Mouse (Mus musculus): ENCODE data around the gene Lrig3. TPM values are rescaled to one million over a fixed set of nuclear protein-coding genes. Genes with fewer than 3 reads are reported as not detected.

Gene Lrig3
- total RNA-seq, 1 experiment: 33.5 TPM

GRCm38 (mm10) chr10:125996989-125997388 is 31.0 kb downstream of the Lrig3 start:
- H3K9me3 ChIP-seq (ENCODE audit: control insufficient read depth, insufficient read depth, low read depth, low read length): no peaks in the 10 kb centered on the region
- DNase-seq (ENCODE audit: low read depth, low spot score): no peak
- H3K27ac ChIP-seq (ENCODE audit: insufficient read depth, low read depth, low read length, poor library complexity, severe bottlenecking): no peak overlapping the region
- no peak overlapping the region for H3K4me3 ChIP-seq (ENCODE audit: insufficient read depth in 1 of 2, low read depth in 1 of 2, low read length in 2 of 2, poor library complexity in 1 of 2, severe bottlenecking in 1 of 2)
- peaks cover 18% of the 10 kb centered on the region for H3K36me3 ChIP-seq (ENCODE audit: control insufficient read depth, insufficient read depth, low read length, poor library complexity, severe bottlenecking)
- H3K4me1 ChIP-seq (ENCODE audit: control insufficient read depth in 2 of 2, insufficient read depth in 2 of 2, low read length in 2 of 2, poor library complexity in 1 of 2): no peaks in the 10 kb centered on the region; a peak in 1 of 4 replicates
- H3K9ac ChIP-seq (ENCODE audit: insufficient read depth, low read depth, low read length, poor library complexity, severe bottlenecking): no peak overlapping the region
- in situ Hi-C loops (cut with MboI; ENCODE audit: low sequenced_read_pairs in 2 of 2, unreplicated experiment in 2 of 2): no loop called here
- no peak for TF ChIP-seq ZC3H11A (IDR thresholded peaks at IDR 0.05; ENCODE audit: borderline replicate concordance, low read depth, low read length)

GRCm38 (mm10) chr10:125999561-125999960 is 33.6 kb downstream of the Lrig3 start:
- no peak for TF ChIP-seq CHD2 (IDR thresholded peaks at IDR 0.05; ENCODE audit: low read depth, low read length)
- H3K9me3 ChIP-seq (ENCODE audit: control insufficient read depth, insufficient read depth, low read depth, low read length): no peaks in the 10 kb centered on the region
- peaks cover 26% of the 10 kb centered on the region for H3K36me3 ChIP-seq (ENCODE audit: control insufficient read depth, insufficient read depth, low read length, poor library complexity, severe bottlenecking)
- H3K4me1 ChIP-seq (ENCODE audit: control insufficient read depth in 2 of 2, insufficient read depth in 2 of 2, low read length in 2 of 2, poor library complexity in 1 of 2): no peaks in the 10 kb centered on the region
- H3K27ac ChIP-seq (ENCODE audit: insufficient read depth, low read depth, low read length, poor library complexity, severe bottlenecking): no peak overlapping the region
- no peak for DNase-seq (ENCODE audit: low read depth, low spot score)
- H3K4me3 ChIP-seq (ENCODE audit: insufficient read depth in 1 of 2, low read depth in 1 of 2, low read length in 2 of 2, poor library complexity in 1 of 2, severe bottlenecking in 1 of 2): no peak overlapping the region
- no peak overlapping the region for H3K9ac ChIP-seq (ENCODE audit: insufficient read depth, low read depth, low read length, poor library complexity, severe bottlenecking)
- in situ Hi-C loops (cut with MboI; ENCODE audit: low sequenced_read_pairs in 2 of 2, unreplicated experiment in 2 of 2): no loop called here

GRCm38 (mm10) chr10:126000861-126001390 is 35.0 kb downstream of the Lrig3 start:
- no peak for DNase-seq (ENCODE audit: low read depth, low spot score)
- Histone ChIP-seq H3K36me3 (ENCODE audit: control insufficient read depth, insufficient read depth, low read length, poor library complexity, severe bottlenecking) (peaks cover 20% of the 10 kb centered on the region), H3K9me3 (ENCODE audit: control insufficient read depth, insufficient read depth, low read depth, low read length) (no peaks in the 10 kb centered on the region), H3K9ac (ENCODE audit: insufficient read depth, low read depth, low read length, poor library complexity, severe bottlenecking) (no peak overlapping the region), H3K27ac (ENCODE audit: insufficient read depth, low read depth, low read length, poor library complexity, severe bottlenecking) (no peak overlapping the region), H3K4me1 (ENCODE audit: control insufficient read depth in 2 of 2, insufficient read depth in 2 of 2, low read length in 2 of 2, poor library complexity in 1 of 2) (no peaks in the 10 kb centered on the region), H3K4me3 (ENCODE audit: insufficient read depth in 1 of 2, low read depth in 1 of 2, low read length in 2 of 2, poor library complexity in 1 of 2, severe bottlenecking in 1 of 2) (no peak overlapping the region)
- TF ChIP-seq CHD2 (IDR thresholded peaks at IDR 0.05; ENCODE audit: low read depth, low read length) (no peak), MAFK (IDR thresholded peaks at IDR 0.05; ENCODE audit: insufficient read depth, low read depth, low read length) (no peak), ZC3H11A (IDR thresholded peaks at IDR 0.05; ENCODE audit: borderline replicate concordance, low read depth, low read length) (no peak), HCFC1 (IDR thresholded peaks at IDR 0.05; ENCODE audit: borderline replicate concordance, insufficient read depth, low read length) (no peak), ZNF384 (IDR thresholded peaks at IDR 0.05; ENCODE audit: low read depth, low read length) (no peak)
- in situ Hi-C loops (cut with MboI; ENCODE audit: low sequenced_read_pairs in 2 of 2, unreplicated experiment in 2 of 2): no loop called here

- no peak for TF ChIP-seq ZC3H11A (IDR thresholded peaks at IDR 0.05; ENCODE audit: borderline replicate concordance, low read depth, low read length)
- TF ChIP-seq CHD2 (IDR thresholded peaks at IDR 0.05; ENCODE audit: low read depth, low read length): no peak
- no peak for TF ChIP-seq ZNF384 (IDR thresholded peaks at IDR 0.05; ENCODE audit: low read depth, low read length)
- TF ChIP-seq HCFC1 (IDR thresholded peaks at IDR 0.05; ENCODE audit: borderline replicate concordance, insufficient read depth, low read length): no peak
- TF ChIP-seq MAFK (IDR thresholded peaks at IDR 0.05; ENCODE audit: insufficient read depth, low read depth, low read length): no peak
- no peak for DNase-seq (ENCODE audit: low read depth, low spot score)
- H3K9ac ChIP-seq (ENCODE audit: insufficient read depth, low read depth, low read length, poor library complexity, severe bottlenecking): no peak overlapping the region
- peaks cover 28% of the 10 kb centered on the region for H3K36me3 ChIP-seq (ENCODE audit: control insufficient read depth, insufficient read depth, low read length, poor library complexity, severe bottlenecking)
- in situ Hi-C loops (cut with MboI; ENCODE audit: low sequenced_read_pairs in 2 of 2, unreplicated experiment in 2 of 2): no loop called here
- H3K4me3 ChIP-seq (ENCODE audit: insufficient read depth in 1 of 2, low read depth in 1 of 2, low read length in 2 of 2, poor library complexity in 1 of 2, severe bottlenecking in 1 of 2): no peak overlapping the region
- H3K9me3 ChIP-seq (ENCODE audit: control insufficient read depth, insufficient read depth, low read depth, low read length): no peaks in the 10 kb centered on the region
- H3K27ac ChIP-seq (ENCODE audit: insufficient read depth, low read depth, low read length, poor library complexity, severe bottlenecking): no peak overlapping the region
- H3K4me1 ChIP-seq (ENCODE audit: control insufficient read depth in 2 of 2, insufficient read depth in 2 of 2, low read length in 2 of 2, poor library complexity in 1 of 2): no peaks in the 10 kb centered on the region
Observed at GRCm38 (mm10) chr10:126002081-126002755, 36.2 kb downstream of the Lrig3 start.
